8 mouse cellular contexts compared by ENCODE assay signal in the genomic region with DNA sequence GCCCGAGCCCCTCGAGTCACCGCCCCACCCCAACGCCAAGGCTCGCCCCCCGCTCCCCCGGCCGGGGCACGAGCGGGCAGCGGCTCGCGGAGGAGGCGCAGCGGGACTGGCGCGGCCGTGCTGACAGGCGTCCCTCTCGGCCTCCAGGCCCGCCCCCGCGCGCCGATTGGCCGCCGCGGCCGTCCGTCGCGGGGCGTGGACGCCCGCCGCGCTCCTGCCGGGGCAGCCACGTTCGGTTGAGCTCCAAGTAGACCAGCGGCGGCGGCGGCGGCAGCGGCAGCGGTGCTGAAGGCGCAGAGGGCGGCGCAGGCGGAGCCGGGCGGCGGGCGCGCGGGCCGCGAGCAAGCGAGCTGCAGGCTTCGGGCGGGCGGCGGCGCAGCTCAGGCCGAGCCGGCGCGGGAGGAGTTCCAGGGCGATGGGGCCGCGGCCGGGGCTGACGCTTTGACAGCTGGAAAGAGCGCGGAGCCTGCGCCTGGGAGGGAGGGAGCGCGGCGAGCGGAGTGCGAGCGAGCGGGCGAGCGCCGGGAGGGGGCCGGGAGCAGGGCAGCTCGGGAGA. TPM values are rescaled to one million over a fixed set of nuclear protein-coding genes. Genes with fewer than 3 reads are reported as not detected.
DNase-seq lines count a peak whose midpoint lies in the region; ATAC-seq lines count a peak whose summit lies in the region.

No protein-coding gene starts in this region.

- DNase-seq in adrenal gland, adult (ENCODE audit: inconsistent age in 2 of 2, low spot score in 1 of 2): peak; percentile 96 to 98
- DNase-seq in embryo, embryonic 10.5 days (ENCODE audit: low spot score): peak; percentile 94
- DNase-seq in gastrocnemius, postnatal 25 days: peak; percentile 96
- peak; percentile 95 to 96 for DNase-seq in left cerebral cortex, postnatal 25 days (ENCODE audit: low spot score in 2 of 2)
- DNase-seq in midbrain, embryonic 10.5 days (ENCODE audit: low spot score): peak; percentile 92
- DNase-seq in right cerebral cortex, postnatal 36 days (ENCODE audit: low spot score in 2 of 2): peak; percentile 88 to 91
- peak; percentile 93 for DNase-seq in yolk sac, embryonic 10.5 days (ENCODE audit: low spot score)

- intact Hi-C loops in left cerebral cortex, postnatal 25 days (cut with DNase I): loop anchor here (2.0 kb wide), 2 partner anchors 77 to 253 kb away; no protein-coding TSS in a partner anchor

- peak overlapping the region; percentile 100 for H3K4me3 ChIP-seq in intestine, embryonic 15.5 days (replicated peaks)
- peak overlapping the region; percentile 90 for H3K4me3 ChIP-seq in midbrain, embryonic 10.5 days

- H3K27ac ChIP-seq in intestine, embryonic 15.5 days: peak overlapping the region; percentile 97
- H3K27ac ChIP-seq in midbrain, embryonic 10.5 days (replicated peaks): peak overlapping the region; percentile 99

- H3K9me3 ChIP-seq in intestine, embryonic 15.5 days: no peaks in the 10 kb centered on the region
- no peaks in the 10 kb centered on the region for H3K9me3 ChIP-seq in midbrain, embryonic 10.5 days (replicated peaks)

- peaks cover 16% of the 10 kb centered on the region for H3K36me3 ChIP-seq in intestine, embryonic 15.5 days
- H3K36me3 ChIP-seq in midbrain, embryonic 10.5 days: peaks cover 35% of the 10 kb centered on the region

- H3K27me3 ChIP-seq in intestine, embryonic 15.5 days (replicated peaks): no peaks in the 10 kb centered on the region
- H3K27me3 ChIP-seq in midbrain, embryonic 10.5 days (ENCODE audit: low read depth, poor library complexity, severe bottlenecking): no peaks in the 10 kb centered on the region

- ATAC-seq in intestine, embryonic 15.5 days: peak; percentile 92

- H3K4me1 ChIP-seq in intestine, embryonic 15.5 days (replicated peaks): peaks cover 51% of the 10 kb centered on the region
- peaks cover 78% of the 10 kb centered on the region for H3K4me1 ChIP-seq in midbrain, embryonic 10.5 days

- peak overlapping the region; percentile 99 for H3K9ac ChIP-seq in intestine, embryonic 15.5 days

- peak overlapping the region; percentile 87 for H3K4me2 ChIP-seq in intestine, embryonic 15.5 days (replicated peaks)

- under 1% methylated on average over 82 of the region's 89 CpGs for WGBS in intestine, embryonic 15.5 days
- WGBS in midbrain, embryonic 10.5 days: 2% methylated on average over 89 of the region's 89 CpGs

RNA-seq across cellular contexts. Expression of a gene that starts 0.8 kb away (rescaled TPM):
- 10 to 100 TPM; 18.7 to 19.5 TPM for total RNA-seq in gastrocnemius, postnatal 25 days (2021)
- polyA plus RNA-seq in intestine, embryonic 15.5 days (2015; fragmentation: Nextera tagmentation; extraction: Ambion mirVana): 83.7 and 86.0 TPM in 2 replicates
- 100 to 1,000 TPM; 138 to 157 TPM for total RNA-seq in left cerebral cortex, postnatal 25 days (2021)
- 119 and 136 TPM in 2 replicates for polyA plus RNA-seq in midbrain, embryonic 10.5 days (2016; fragmentation: Nextera tagmentation; extraction: Ambion mirVana)

Comparison
In these comparisons a context has a peak if more than half of its experiments do, and no peak if none do; other contexts are left out.
1. Peak in every context shown above with its lines: DNase-seq, ATAC-seq, H3K4me3 ChIP-seq and H3K27ac ChIP-seq.
2. RNA of a gene that starts 0.8 kb away (total RNA-seq): 138 to 157 TPM in left cerebral cortex, postnatal 25 days; 18.7 to 19.5 TPM in gastrocnemius, postnatal 25 days; every median in the first group is over 4 times any median in the second.